Mouse (Mus musculus): Measurements from ENCODE around the gene Gper1. TPM values are rescaled to one million over a fixed set of nuclear protein-coding genes. Genes with fewer than 3 reads are reported as not detected.

The Gper1 gene
- total RNA-seq (2012; rRNA removed) (0.07 and 0.15 TPM in 2 replicates), polyA plus RNA-seq (2012; ENCODE audit: insufficient read depth in 1 of 2, insufficient read length in 2 of 2, low read depth in 1 of 2, low replicate concordance in 2 of 2, missing spikeins in 1 of 2) (under 1 TPM in 1 of 2 experiments, not detected in 1; 0.07 TPM)

DNA sequence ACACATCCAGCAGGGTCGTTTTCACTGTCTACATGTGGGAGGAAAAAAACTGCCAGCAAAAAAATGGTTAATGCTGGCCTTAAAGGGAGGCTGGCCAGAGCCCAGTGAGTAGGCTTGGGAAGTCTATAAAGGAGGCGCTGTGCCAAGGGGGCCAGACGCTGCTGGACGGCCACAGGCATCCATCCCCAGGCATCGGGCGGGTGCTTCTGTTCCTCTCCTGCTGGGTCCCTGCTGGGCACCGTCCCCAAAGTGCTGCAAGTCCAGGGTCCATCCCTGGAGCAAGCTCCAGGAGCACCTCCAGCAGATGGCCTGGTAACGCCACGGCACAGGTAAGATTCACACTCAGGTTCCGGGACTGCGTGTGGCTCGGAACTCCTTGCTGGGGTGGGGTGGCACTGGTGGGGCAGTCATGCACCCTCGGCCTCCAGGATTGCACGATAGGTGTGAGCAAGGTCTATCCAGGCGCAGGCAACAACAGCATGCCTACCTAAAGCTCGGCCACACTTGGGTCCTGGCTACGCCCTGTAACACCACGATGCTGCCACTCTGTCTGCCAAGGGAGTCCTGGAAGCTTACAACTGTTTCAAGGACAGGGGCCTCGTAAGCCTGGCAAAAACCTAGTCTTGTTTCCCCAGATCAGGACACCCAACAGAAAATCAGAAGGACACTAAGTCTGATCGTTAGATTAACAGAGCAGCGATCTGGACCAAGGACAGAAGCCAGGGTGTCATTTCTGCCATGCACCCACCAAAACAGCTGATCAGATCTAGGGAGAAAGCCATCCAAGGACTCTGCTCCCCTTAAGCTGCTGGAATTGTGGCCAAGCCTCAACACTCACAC, at the start of gene Gper1:
Gper1 (plus strand) TSS at position 126 of the 840 bp plus-strand sequence.
- Histone ChIP-seq H3K4me3 (ENCODE audit: control insufficient read depth in 1 of 2, insufficient read depth in 1 of 2, low read depth in 2 of 2, low read length in 2 of 2) (no peak within 1 kb of the TSS), H3K27me3 (ENCODE audit: control insufficient read depth in 1 of 2, insufficient read depth in 2 of 2, low read length in 2 of 2) (no peaks in the 10 kb centered on the region), H3K9me3 (replicated peaks; ENCODE audit: insufficient read depth, low read length) (no peaks in the 10 kb centered on the region), H3K79me2 (ENCODE audit: control insufficient read depth, insufficient read depth, low read length, poor library complexity) (no peaks in the 10 kb centered on the region), H3K9ac (ENCODE audit: control insufficient read depth, low read depth, low read length, poor library complexity, severe bottlenecking) (no peak within 1 kb of the TSS), H3K36me3 (ENCODE audit: control insufficient read depth in 1 of 2, insufficient read depth in 2 of 2, low read length in 2 of 2) (no peaks in the 10 kb centered on the region), H3K4me1 (ENCODE audit: control insufficient read depth in 1 of 2, insufficient read depth in 2 of 2, low read length in 2 of 2) (no peaks in the 10 kb centered on the region), H3K27ac (ENCODE audit: control insufficient read depth, low read depth, low read length) (no peak within 1 kb of the TSS)
- no peak for DNase-seq (ENCODE audit: low read depth, low spot score)
- TF ChIP-seq TAL1 (IDR thresholded peaks at IDR 0.05; ENCODE audit: low read length) (no peak), JUND (IDR thresholded peaks at IDR 0.05; ENCODE audit: low read depth, low read length) (no peak), ZKSCAN1 (IDR thresholded peaks at IDR 0.05; ENCODE audit: low read depth, low read length) (no peak), ETS1 (IDR thresholded peaks at IDR 0.05; ENCODE audit: low read depth, low read length) (no peak)

DNA sequence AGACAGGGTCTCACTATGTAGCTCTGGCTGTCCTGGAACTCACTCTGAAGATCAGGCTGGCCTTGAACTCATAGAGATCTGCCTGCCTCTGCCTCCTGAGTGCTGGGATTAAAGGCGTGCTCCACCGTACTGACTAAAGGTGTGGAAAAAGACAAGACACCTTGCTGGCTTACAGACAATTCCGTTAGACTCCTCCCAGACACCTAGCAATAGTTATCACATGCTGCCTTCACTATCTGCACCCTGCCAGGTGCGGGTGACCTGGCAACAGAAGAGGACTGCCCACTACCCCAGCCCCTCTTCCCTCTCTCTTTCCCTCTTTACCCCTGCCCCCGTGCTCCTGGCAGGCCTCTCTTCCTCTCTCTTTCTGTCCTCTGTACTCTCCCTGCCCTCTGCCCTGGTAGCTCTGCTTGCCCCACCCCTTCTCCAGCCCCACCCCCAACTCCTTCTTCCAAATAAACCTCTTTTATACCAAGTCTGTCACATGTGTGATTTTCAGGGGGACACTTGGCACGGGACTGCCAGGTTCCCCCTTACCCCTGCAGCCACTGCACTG, 49.0 kb upstream of the Gper1 start:
- H3K27ac ChIP-seq (ENCODE audit: control insufficient read depth, low read depth, low read length): no peak overlapping the region

GRCm38 (mm10) chr5:139374841-139375240, 48.1 kb upstream of the Gper1 start:
- Histone ChIP-seq H3K9me3 (replicated peaks; ENCODE audit: insufficient read depth, low read length) (no peaks in the 10 kb centered on the region), H3K4me1 (ENCODE audit: control insufficient read depth in 1 of 2, insufficient read depth in 2 of 2, low read length in 2 of 2) (peaks cover 0 to 11% of the 10 kb centered on the region in 2 experiments), H3K4me3 (ENCODE audit: control insufficient read depth in 1 of 2, insufficient read depth in 1 of 2, low read depth in 2 of 2, low read length in 2 of 2) (no peak overlapping the region), H3K9ac (ENCODE audit: control insufficient read depth, low read depth, low read length, poor library complexity, severe bottlenecking) (no peak overlapping the region), H3K27ac (ENCODE audit: control insufficient read depth, low read depth, low read length) (no peak overlapping the region), H3K79me2 (ENCODE audit: control insufficient read depth, insufficient read depth, low read length, poor library complexity) (peaks cover 2% of the 10 kb centered on the region; the same call in 1 of the 2 replicates), H3K27me3 (ENCODE audit: control insufficient read depth in 1 of 2, insufficient read depth in 2 of 2, low read length in 2 of 2) (no peaks in the 10 kb centered on the region), H3K36me3 (ENCODE audit: control insufficient read depth in 1 of 2, insufficient read depth in 2 of 2, low read length in 2 of 2) (peaks cover 0 to 7% of the 10 kb centered on the region in 2 experiments; a peak in 2 of 4 replicates)
- no peak for DNase-seq (ENCODE audit: low read depth, low spot score)
- no peak for TF ChIP-seq NELFE (IDR thresholded peaks at IDR 0.05; ENCODE audit: low read depth, low read length)
- no peak for TF ChIP-seq NRF1 (IDR thresholded peaks at IDR 0.05; ENCODE audit: insufficient read depth, low read depth, low read length, poor library complexity, severe bottlenecking)
- no peak for TF ChIP-seq E2F4 (IDR thresholded peaks at IDR 0.05; ENCODE audit: borderline replicate concordance, low read depth, low read length)
- TF ChIP-seq POLR2AphosphoS2 (IDR thresholded peaks at IDR 0.05; ENCODE audit: low read length): no peak
- TF ChIP-seq RCOR1 (IDR thresholded peaks at IDR 0.05; ENCODE audit: low read depth, low read length): no peak
- no peak for TF ChIP-seq CHD2 (IDR thresholded peaks at IDR 0.05; ENCODE audit: low read length)
- TF ChIP-seq POLR2AphosphoS5 (IDR thresholded peaks at IDR 0.05; ENCODE audit: borderline replicate concordance, low read depth, low read length): no peak
- no peak for TF ChIP-seq TAL1 (IDR thresholded peaks at IDR 0.05; ENCODE audit: low read length)
- TF ChIP-seq MEF2A (IDR thresholded peaks at IDR 0.05; ENCODE audit: extremely low read depth, insufficient replicate concordance, low read depth, low read length, poor library complexity, severe bottlenecking): no peak
- no peak for TF ChIP-seq ELF1 (IDR thresholded peaks at IDR 0.05; ENCODE audit: low read depth, low read length)
- no peak for TF ChIP-seq JUND (IDR thresholded peaks at IDR 0.05; ENCODE audit: low read depth, low read length)
- TF ChIP-seq GATA1 (IDR thresholded peaks at IDR 0.05; ENCODE audit: low read depth, low read length): no peak
- TF ChIP-seq ZMIZ1 (IDR thresholded peaks at IDR 0.05; ENCODE audit: low read depth, low read length): no peak

More for the DNA sequence above, 49.0 kb upstream of the Gper1 start:
- H3K36me3 ChIP-seq (ENCODE audit: control insufficient read depth in 1 of 2, insufficient read depth in 2 of 2, low read length in 2 of 2): peaks cover 0 to 2% of the 10 kb centered on the region in 2 experiments; a peak in 1 of 4 replicates
- TF ChIP-seq ZMIZ1 (IDR thresholded peaks at IDR 0.05; ENCODE audit: low read depth, low read length) (no peak), CHD1 (IDR thresholded peaks at IDR 0.05; ENCODE audit: low read depth, low read length) (no peak)
- DNase-seq (ENCODE audit: low read depth, low spot score): no peak
- peaks cover 2% of the 10 kb centered on the region; the same call in 1 of the 2 replicates for H3K79me2 ChIP-seq (ENCODE audit: control insufficient read depth, insufficient read depth, low read length, poor library complexity)
- H3K4me3 ChIP-seq (ENCODE audit: control insufficient read depth in 1 of 2, insufficient read depth in 1 of 2, low read depth in 2 of 2, low read length in 2 of 2): no peak overlapping the region
- no peaks in the 10 kb centered on the region for H3K27me3 ChIP-seq (ENCODE audit: control insufficient read depth in 1 of 2, insufficient read depth in 2 of 2, low read length in 2 of 2)
- H3K4me1 ChIP-seq (ENCODE audit: control insufficient read depth in 1 of 2, insufficient read depth in 2 of 2, low read length in 2 of 2): peaks cover 0 to 5% of the 10 kb centered on the region in 2 experiments; a peak in 3 of 4 replicates
- no peaks in the 10 kb centered on the region for H3K9me3 ChIP-seq (replicated peaks; ENCODE audit: insufficient read depth, low read length)
- H3K9ac ChIP-seq (ENCODE audit: control insufficient read depth, low read depth, low read length, poor library complexity, severe bottlenecking): no peak overlapping the region
